Mouse (Mus musculus) erythroblast, embryonic 14.5 days (primary cell): ENCODE data around the gene Slf1.

Experiments used
- GATA1 ChIP-seq: IDR thresholded peaks from 2 replicates; pipeline ENCODE4 v1.6.1; 2012; ENCODE audit warnings: low read length, inconsistent platforms, mixed read lengths
- TAL1 ChIP-seq: IDR thresholded peaks from 3 replicates; pipeline ENCODE4 v1.6.1; 2012; ENCODE audit warnings: low read length, inconsistent platforms, mixed read lengths

DNA sequence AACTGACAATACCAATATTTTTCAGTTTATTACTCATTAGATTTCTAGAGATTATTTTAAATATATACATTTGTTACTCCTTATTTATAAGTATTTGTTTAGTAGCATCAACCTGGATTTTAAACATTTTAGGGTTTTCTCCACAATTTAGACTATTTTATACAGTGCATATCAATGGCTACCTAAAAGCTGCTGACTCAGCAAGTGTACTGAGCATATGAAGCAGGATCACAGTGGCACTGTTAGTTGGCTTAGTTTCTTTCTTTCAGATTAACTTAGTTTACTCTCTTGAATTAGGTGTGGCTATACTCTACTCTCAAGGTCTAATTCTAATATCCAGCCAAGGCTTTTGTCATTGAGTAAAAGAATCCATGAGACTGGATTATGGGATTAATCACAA is 27.5 kb downstream of the Slf1 start:
- TF ChIP-seq GATA1 (no peak), TAL1 (no peak)
